Mouse (Mus musculus) ES-E14 (cell line): ENCODE measurements around the gene Tshz2. TPM values are rescaled to one million over a fixed set of nuclear protein-coding genes. Genes with fewer than 3 reads are reported as not detected.

ENCODE experiments used
- DNase-seq: peaks from one replicate; pipeline ENCODE4 v3.0.0-alpha.2; 2013; ENCODE audit warnings: low read depth, low spot score
- H3K27ac ChIP-seq: 2 replicates; pipeline ENCODE4 v1.5.1; 2012; ENCODE audit warnings: low read depth, mild to moderate bottlenecking, low read length, moderate library complexity, mixed read lengths; ENCODE audit not compliant: poor library complexity, insufficient read depth, severe bottlenecking
- H3K36me3 ChIP-seq: 2 replicates; pipeline ENCODE4 v1.6.1; 2012; ENCODE audit warnings: mild to moderate bottlenecking, low read length, moderate library complexity, mixed read lengths; ENCODE audit not compliant: control insufficient read depth, poor library complexity, insufficient read depth, severe bottlenecking
- H3K4me1 ChIP-seq, 2 experiments: fragments of 150-350 bp in 1 of 2; sonication (generic) in 1 of 2; 2 replicates each; pipeline ENCODE4 v1.6.1; 2012; ENCODE audit warnings: low read length in 2 of 2, mild to moderate bottlenecking in 1 of 2, mixed read lengths in 1 of 2; ENCODE audit not compliant: control insufficient read depth in 2 of 2, insufficient read depth in 2 of 2, poor library complexity in 1 of 2
- H3K4me3 ChIP-seq, 2 experiments: fragments of 150-350 bp in 1 of 2; sonication (generic) in 1 of 2; 2 replicates each; pipeline ENCODE4 v1.5.1; 2012; ENCODE audit warnings: low read length in 2 of 2, low read depth in 1 of 2, mild to moderate bottlenecking in 1 of 2, mixed read lengths in 1 of 2; ENCODE audit not compliant: insufficient read depth in 1 of 2, poor library complexity in 1 of 2, severe bottlenecking in 1 of 2
- H3K9ac ChIP-seq: 2 replicates; pipeline ENCODE4 v1.6.1; 2012; ENCODE audit warnings: low read depth, mild to moderate bottlenecking, low read length, mixed read lengths; ENCODE audit not compliant: poor library complexity, insufficient read depth, severe bottlenecking
- H3K9me3 ChIP-seq: fragments of 150-350 bp; sonication (generic); 2 replicates; pipeline ENCODE4 v1.6.1; 2012; ENCODE audit warnings: low read depth, mild to moderate bottlenecking, low read length; ENCODE audit not compliant: control insufficient read depth, insufficient read depth
- CHD2 ChIP-seq: IDR thresholded peaks from 2 replicates; pipeline ENCODE4 v1.6.1; 2014; ENCODE audit warnings: mild to moderate bottlenecking, low read depth, low read length, inconsistent platforms
- HCFC1 ChIP-seq: IDR thresholded peaks from 2 replicates; pipeline ENCODE4 v1.6.1; 2012; ENCODE audit warnings: low read length, inconsistent platforms, borderline replicate concordance; ENCODE audit not compliant: insufficient read depth
- MAFK ChIP-seq: IDR thresholded peaks from 2 replicates; pipeline ENCODE4 v1.6.1; 2014; ENCODE audit warnings: mild to moderate bottlenecking, low read depth, low read length, inconsistent platforms; ENCODE audit not compliant: insufficient read depth
- ZC3H11A ChIP-seq: IDR thresholded peaks from 2 replicates; pipeline ENCODE4 v1.6.1; 2012; ENCODE audit warnings: low read depth, mild to moderate bottlenecking, inconsistent platforms, low read length, borderline replicate concordance
- ZNF384 ChIP-seq: IDR thresholded peaks from 2 replicates; pipeline ENCODE4 v1.6.1; 2012; ENCODE audit warnings: low read depth, low read length, inconsistent platforms
- in situ Hi-C, 2 experiments: fragments of 600-800 bp; cut with MboI; formaldehyde crosslinking; loops; one replicate each; pipeline ENCODE4 v1.15.1; 2025; ENCODE audit warnings: low sequenced_read_pairs in 2 of 2, inconsistent platforms in 1 of 2; ENCODE audit not compliant: unreplicated experiment in 2 of 2
- total RNA-seq: library from RNA; depleted of rRNA; stranded (reverse); fragments of 300-350 nt; gene quantifications from 2 replicates; pipeline ENCODE4 v1.2.3, GENCODE M21; 2012

Gene Tshz2
- total RNA-seq, 1 experiment: 0.27 TPM

DNA sequence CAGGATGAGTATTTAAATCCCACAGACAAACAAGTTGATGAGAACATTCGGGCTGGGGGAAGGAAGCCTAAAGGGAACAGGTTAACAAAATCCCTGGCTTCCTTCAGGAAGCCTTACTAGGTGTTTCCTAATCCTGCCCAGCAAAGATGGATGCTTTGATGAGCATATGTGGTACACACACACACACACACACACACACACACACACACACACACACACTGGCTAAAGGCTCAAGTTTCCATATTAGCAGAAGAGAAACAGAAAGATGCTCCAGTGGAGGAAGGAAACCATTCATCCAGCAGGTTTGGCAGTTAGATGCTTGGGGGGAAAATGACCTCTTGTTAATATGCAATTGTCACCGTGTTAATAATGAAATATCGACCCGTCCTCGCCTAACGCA lies 89.5 kb downstream of the Tshz2 start:
- Histone ChIP-seq H3K27ac (no peak overlapping the region), H3K9ac (no peak overlapping the region), H3K4me1 (peaks cover 0 to 2% of the 10 kb centered on the region in 2 experiments; a peak in 3 of 4 replicates), H3K9me3 (no peaks in the 10 kb centered on the region), H3K36me3 (no peaks in the 10 kb centered on the region), H3K4me3 (no peak overlapping the region)
- DNase-seq: no peak
- in situ Hi-C loops: no loop called here
- TF ChIP-seq ZNF384 (no peak), HCFC1 (no peak), MAFK (no peak), CHD2 (no peak), ZC3H11A (no peak)

GRCm38 (mm10) chr2:169723645-169724462 lies 91.0 kb downstream of the Tshz2 start:
- no peak for DNase-seq
- TF ChIP-seq MAFK: no peak
- no peak for TF ChIP-seq CHD2

DNA sequence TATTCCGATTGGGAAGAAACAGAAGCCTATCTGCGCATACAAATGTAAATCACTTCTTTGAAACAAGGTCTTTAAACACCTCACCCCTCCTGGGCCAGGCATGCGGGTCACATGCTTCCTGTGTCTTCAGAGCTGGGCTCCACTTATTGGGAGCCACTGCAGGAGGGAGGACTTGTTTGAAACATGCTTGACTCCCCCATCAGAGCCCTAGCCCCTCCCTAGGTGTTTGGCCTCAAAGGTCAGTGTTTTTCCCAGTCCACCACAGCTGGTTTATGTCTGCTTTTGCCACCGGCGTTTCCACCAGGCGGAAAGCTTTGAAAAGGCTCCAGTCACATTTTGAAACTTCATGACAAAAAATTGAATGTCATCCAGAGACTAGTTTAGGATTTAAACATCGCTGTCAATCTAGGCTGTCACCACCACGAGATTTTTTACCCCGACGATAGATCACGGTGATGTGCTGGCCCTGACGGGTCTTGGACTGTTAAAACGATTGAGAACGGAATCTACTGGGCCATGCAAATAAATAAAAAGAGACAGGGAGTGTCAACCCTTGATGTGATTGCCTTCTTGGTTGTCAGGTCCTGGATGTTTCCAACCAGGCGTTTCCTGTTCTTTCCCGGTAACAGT lies 96.0 kb downstream of the Tshz2 start:
- Histone ChIP-seq H3K4me1 (peaks cover 10 to 12% of the 10 kb centered on the region in 2 experiments), H3K4me3 (no peak overlapping the region), H3K9me3 (no peaks in the 10 kb centered on the region), H3K9ac (no peak overlapping the region), H3K27ac (peak overlapping the region; percentile 44), H3K36me3 (no peaks in the 10 kb centered on the region)
- in situ Hi-C loops: no loop called here
- no peak for TF ChIP-seq ZC3H11A
- TF ChIP-seq CHD2: no peak
- TF ChIP-seq ZNF384: no peak
- TF ChIP-seq HCFC1: no peak
- no peak for TF ChIP-seq MAFK
- DNase-seq: peak; percentile 68

More at GRCm38 (mm10) chr2:169723645-169724462, 91.0 kb downstream of the Tshz2 start:
- no peak overlapping the region for H3K4me3 ChIP-seq
- H3K9ac ChIP-seq: no peak overlapping the region
- no peak overlapping the region for H3K27ac ChIP-seq
- H3K9me3 ChIP-seq: no peaks in the 10 kb centered on the region
- H3K4me1 ChIP-seq: peaks cover 4 to 8% of the 10 kb centered on the region in 2 experiments
- in situ Hi-C loops: no loop called here
- H3K36me3 ChIP-seq: no peaks in the 10 kb centered on the region

- Histone ChIP-seq H3K9ac (no peak overlapping the region), H3K27ac (no peak overlapping the region), H3K9me3 (no peaks in the 10 kb centered on the region), H3K4me1 (peaks cover 10 to 19% of the 10 kb centered on the region in 2 experiments), H3K4me3 (no peak overlapping the region), H3K36me3 (no peaks in the 10 kb centered on the region)
- in situ Hi-C loops: no loop called here
- no peak for TF ChIP-seq ZNF384
- no peak for TF ChIP-seq MAFK
- TF ChIP-seq ZC3H11A: no peak
- no peak for TF ChIP-seq HCFC1
- no peak for TF ChIP-seq CHD2
- no peak for DNase-seq
Observed at GRCm38 (mm10) chr2:169730551-169730996, 97.8 kb downstream of the Tshz2 start.
